Mouse (Mus musculus) kidney, postnatal 0 days (tissue): Measurements from ENCODE around the gene Sec22b. TPM values are rescaled to one million over a fixed set of nuclear protein-coding genes. Genes with fewer than 3 reads are reported as not detected.

ENCODE experiments used
- ATAC-seq: fragments of 200-750 bp; cut with Nextera tagmentation; replicated peaks from 2 replicates; pipeline ENCODE4 v1.8.0; 2017; ENCODE audit warnings: low read depth, moderate number of reproducible peaks, moderate TSS enrichment, moderate library complexity; ENCODE audit not compliant: low FRiP score
- DNase-seq: peaks from one replicate; pipeline ENCODE4 v3.0.0-alpha.2; 2016; ENCODE audit warnings: low spot score
- H3K27ac ChIP-seq: fragments of 300-500 bp; sonication (generic); 2 replicates; pipeline ENCODE4 v1.5.1; 2014; ENCODE audit warnings: mild to moderate bottlenecking
- H3K27me3 ChIP-seq: fragments of 300-500 bp; sonication (generic); 2 replicates; pipeline ENCODE4 v1.6.1; 2014; ENCODE audit warnings: low read length, mixed read lengths; ENCODE audit not compliant: insufficient read depth
- H3K36me3 ChIP-seq: fragments of 300-500 bp; sonication (generic); 2 replicates; pipeline ENCODE4 v1.6.1; 2014; ENCODE audit warnings: low read length, mixed read lengths; ENCODE audit not compliant: insufficient read depth
- H3K4me1 ChIP-seq: fragments of 300-500 bp; sonication (generic); replicated peaks from 2 replicates; pipeline ENCODE4 v1.6.1; 2014; ENCODE audit warnings: antibody characterized with exemption, low read length, mixed read lengths; ENCODE audit not compliant: insufficient read depth
- H3K4me2 ChIP-seq: fragments of 300-500 bp; sonication (generic); 2 replicates; pipeline ENCODE4 v1.6.1; 2014; ENCODE audit warnings: mild to moderate bottlenecking, low read length, moderate library complexity, mixed read lengths
- H3K4me3 ChIP-seq: fragments of 300-500 bp; sonication (generic); replicated peaks from 2 replicates; pipeline ENCODE4 v1.5.1; 2014; ENCODE audit warnings: low read depth, low read length
- H3K9ac ChIP-seq: fragments of 300-500 bp; sonication (generic); 2 replicates; pipeline ENCODE4 v1.6.1; 2014; ENCODE audit warnings: low read depth, low read length
- H3K9me3 ChIP-seq: fragments of 300-500 bp; sonication (generic); replicated peaks from 2 replicates; pipeline ENCODE4 v1.6.1; 2016; ENCODE audit warnings: low read length, inconsistent platforms, mixed read lengths
- CTCF ChIP-seq: IDR thresholded peaks from 2 replicates; pipeline ENCODE4 v1.5.1; 2016; ENCODE audit warnings: antibody characterized with exemption, low read depth, mild to moderate bottlenecking, moderate library complexity
- WGBS: fragments of 180-500 bp; shearing (Covaris S2); extraction: QIAGEN DNeasy Blood & Tissue Kit; methylation state at CpG from one replicate; pipeline ENCODE4 v1.1.7; 2014; 5-methylcytosine and 5-hydroxymethylcytosine counted together
- polyA plus RNA-seq: library from polyadenylated mRNA; unstranded; fragments of >200 nt; fragmentation: Nextera tagmentation; extraction: Ambion mirVana; gene quantifications from 2 replicates; pipeline ENCODE4 v1.2.1, GENCODE M21; 2015

Sec22b gene
- polyA plus RNA-seq, 1 experiment from 2014 or later = 97.7 TPM

DNA sequence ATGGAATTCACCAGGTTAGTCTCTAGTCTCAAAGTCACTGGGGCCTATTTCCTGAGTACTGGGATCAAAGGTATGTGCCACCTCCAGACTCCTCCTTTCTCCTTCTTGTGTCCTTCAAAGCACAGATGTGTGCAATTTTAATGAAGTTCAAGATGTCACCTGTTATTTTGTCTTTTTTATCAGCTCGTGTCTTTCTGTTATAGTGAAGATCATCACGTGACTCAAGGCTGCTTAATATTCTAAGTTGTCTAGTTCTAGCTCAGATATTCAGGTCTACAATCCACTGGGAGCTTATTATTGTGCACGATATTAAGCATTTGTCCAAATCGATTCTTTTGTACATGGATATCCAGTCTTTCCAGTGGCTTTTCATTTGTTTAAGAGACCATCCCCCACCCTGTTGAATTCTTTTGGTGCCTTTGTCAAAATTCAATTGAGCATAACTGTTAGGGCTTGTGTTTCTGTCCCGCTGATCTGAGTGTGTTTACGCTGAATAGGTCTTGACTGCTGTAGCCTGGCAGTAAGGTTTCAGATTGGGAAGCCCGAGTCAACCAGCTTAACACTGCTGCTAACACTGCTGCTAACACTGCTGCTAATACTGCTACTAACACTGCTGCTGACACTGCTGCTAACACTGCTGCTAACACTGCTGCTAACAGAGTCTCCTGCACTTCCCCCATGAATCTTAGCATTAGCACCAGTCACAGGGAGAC, 38.0 kb downstream of the Sec22b start:
- TF ChIP-seq CTCF = no peak
- no peak for DNase-seq
- H3K4me2 ChIP-seq = no peak overlapping the region

DNA sequence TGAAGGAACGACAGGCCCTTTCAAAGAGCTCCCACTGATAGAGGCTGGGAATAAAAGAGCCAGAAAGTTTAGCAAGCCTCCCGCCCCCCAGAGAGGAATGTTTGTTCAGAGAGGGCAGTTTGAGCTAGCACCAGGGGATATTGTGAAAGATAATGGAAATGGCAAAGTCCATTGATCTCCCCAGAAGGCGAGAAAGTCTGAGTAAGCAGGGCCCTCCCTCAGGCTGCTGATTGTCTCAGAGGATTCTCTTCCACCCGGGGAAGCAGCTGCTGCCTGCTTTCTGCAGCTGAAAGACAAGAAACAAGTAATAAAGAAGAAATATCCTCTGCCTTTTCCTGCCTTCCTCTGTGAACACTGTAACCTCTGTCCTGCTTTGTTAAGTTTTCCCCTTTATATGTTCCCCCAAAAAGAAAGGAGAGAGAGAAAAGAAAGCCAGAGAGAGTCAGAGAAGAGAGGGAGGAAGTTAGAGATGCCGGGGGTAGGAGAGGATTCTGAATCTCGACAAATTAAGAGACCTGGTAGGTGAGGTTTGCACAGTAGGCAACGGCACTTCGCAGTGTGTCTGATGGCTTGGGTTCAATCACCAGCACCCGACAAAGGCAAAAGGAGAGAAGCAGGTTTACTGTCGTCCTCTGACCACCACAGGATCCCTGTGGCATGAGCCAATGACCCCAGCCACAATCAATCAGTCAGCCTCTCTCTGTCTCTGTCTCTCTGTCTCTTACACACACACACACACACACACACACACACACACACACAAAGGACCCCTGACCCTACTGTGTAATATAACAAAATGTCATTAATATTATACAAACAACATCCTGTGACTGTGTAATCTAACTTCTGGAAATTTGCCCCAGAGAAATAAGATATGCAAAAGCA, 38.9 kb downstream of the Sec22b start:
- Histone ChIP-seq H3K36me3 (no peaks in the 10 kb centered on the region), H3K9ac (no peak overlapping the region), H3K4me2 (no peak overlapping the region), H3K27me3 (no peaks in the 10 kb centered on the region), H3K27ac (peak overlapping the region; percentile 37; the same call in 1 of the 2 replicates), H3K4me3 (no peak overlapping the region), H3K9me3 (no peaks in the 10 kb centered on the region), H3K4me1 (peaks cover 27% of the 10 kb centered on the region)
- DNase-seq (peak; percentile 70), ATAC-seq (no peak)
- TF ChIP-seq CTCF = no peak
- 19% methylated on average over 10 of the region's 10 CpGs for whole genome bisulfite sequencing

More for the DNA sequence above, 38.0 kb downstream of the Sec22b start:
- Histone ChIP-seq H3K27ac (peak overlapping the region; percentile 37; the same call in 1 of the 2 replicates), H3K9ac (no peak overlapping the region), H3K4me3 (no peak overlapping the region), H3K27me3 (no peaks in the 10 kb centered on the region), H3K9me3 (no peaks in the 10 kb centered on the region), H3K36me3 (no peaks in the 10 kb centered on the region), H3K4me1 (peaks cover 27% of the 10 kb centered on the region)
- WGBS = 44% methylated on average over 7 of the region's 7 CpGs
- ATAC-seq = no peak

DNA sequence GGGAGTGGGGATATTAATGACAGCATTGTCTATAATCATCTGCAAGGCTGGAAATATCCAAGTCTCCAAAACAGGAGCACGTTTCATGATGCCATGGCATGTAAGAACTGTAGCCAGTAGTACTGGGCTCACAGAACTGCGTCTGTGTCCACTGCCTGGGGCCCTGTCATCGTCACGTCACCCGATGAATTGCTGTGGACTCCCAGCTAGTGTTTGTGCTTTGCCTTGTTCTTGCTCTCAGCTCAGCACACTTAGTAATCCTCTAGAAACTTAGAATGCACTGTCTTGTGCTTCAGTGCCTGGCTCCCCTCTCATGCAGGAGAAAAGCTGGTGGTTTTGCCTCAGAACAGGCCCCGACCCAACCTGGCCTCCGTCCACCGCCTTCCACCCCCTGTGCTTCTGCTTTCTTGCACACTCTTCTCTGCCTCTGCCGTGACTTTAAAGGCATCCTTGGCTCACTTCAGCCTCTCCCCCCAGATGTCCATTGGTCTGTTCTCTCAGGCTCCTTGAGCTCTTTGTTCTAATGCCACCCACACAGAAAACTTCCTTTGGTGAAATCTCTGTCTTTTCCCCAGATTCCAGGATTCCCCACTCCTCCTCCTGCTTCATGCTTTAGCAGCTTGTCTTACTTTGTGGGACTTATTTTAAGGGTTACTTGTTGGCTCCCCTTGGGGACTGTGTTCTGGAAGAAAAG, 39.7 kb downstream of the Sec22b start:
- H3K27ac ChIP-seq = peak overlapping the region; percentile 5
- H3K36me3 ChIP-seq = no peaks in the 10 kb centered on the region
- no peaks in the 10 kb centered on the region for H3K27me3 ChIP-seq
- ATAC-seq = no peak
- TF ChIP-seq CTCF = no peak
- peaks cover 27% of the 10 kb centered on the region for H3K4me1 ChIP-seq
- no peak overlapping the region for H3K4me2 ChIP-seq
- DNase-seq = no peak
- H3K9ac ChIP-seq = no peak overlapping the region
- no peak overlapping the region for H3K4me3 ChIP-seq
- no peaks in the 10 kb centered on the region for H3K9me3 ChIP-seq
- WGBS = 43% methylated on average over 9 of the region's 9 CpGs

DNA sequence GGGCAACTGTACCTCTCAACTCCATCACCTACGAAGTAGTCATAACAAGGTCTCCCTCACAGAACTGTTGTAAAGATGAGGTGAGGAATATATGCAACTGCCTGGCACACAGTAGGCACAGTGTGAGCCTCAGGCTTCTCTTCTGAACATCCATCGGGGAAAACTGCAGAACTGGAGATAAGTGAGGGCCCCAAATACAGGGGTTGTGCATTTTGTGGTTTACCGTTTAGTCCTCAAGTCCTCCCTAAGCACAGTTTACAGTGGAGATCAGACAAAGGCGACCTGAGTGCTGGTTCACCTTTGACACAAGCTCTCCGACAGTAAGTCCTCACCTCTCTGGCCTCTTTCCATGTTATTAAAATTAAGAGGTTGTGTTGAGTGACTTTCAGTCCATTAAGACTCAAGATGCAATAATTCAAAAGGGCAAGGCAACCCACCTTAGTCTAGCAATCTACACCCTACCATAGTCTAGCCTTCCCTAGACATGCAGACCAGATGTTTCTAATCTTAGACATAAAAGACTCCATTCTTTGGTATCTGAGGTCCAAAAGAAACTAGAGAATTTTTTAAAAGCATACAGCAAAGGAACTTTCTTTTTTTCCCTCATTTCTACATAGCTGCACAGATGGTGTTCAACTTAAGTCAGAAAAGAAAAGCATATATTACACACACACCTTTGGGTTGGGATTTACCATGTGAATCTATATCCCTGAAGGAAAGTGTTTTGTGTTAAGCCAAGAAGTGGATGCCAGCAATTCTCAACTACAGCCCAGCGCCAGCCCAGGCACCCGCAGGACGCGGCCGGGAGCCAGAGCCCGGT, 40.7 kb downstream of the Sec22b start:
- no peaks in the 10 kb centered on the region for H3K36me3 ChIP-seq
- peak overlapping the region; percentile 43 for H3K4me2 ChIP-seq
- 35% methylated on average over 11 of the region's 11 CpGs for WGBS
- H3K27me3 ChIP-seq = no peaks in the 10 kb centered on the region
- DNase-seq (no peak), ATAC-seq (no peak)
- H3K4me3 ChIP-seq = no peak overlapping the region
- H3K9me3 ChIP-seq = no peaks in the 10 kb centered on the region
- peaks cover 27% of the 10 kb centered on the region for H3K4me1 ChIP-seq
- TF ChIP-seq CTCF = no peak
- peak overlapping the region; percentile 25; the same call in 1 of the 2 replicates for H3K9ac ChIP-seq
- H3K27ac ChIP-seq = peak overlapping the region; percentile 65

DNA sequence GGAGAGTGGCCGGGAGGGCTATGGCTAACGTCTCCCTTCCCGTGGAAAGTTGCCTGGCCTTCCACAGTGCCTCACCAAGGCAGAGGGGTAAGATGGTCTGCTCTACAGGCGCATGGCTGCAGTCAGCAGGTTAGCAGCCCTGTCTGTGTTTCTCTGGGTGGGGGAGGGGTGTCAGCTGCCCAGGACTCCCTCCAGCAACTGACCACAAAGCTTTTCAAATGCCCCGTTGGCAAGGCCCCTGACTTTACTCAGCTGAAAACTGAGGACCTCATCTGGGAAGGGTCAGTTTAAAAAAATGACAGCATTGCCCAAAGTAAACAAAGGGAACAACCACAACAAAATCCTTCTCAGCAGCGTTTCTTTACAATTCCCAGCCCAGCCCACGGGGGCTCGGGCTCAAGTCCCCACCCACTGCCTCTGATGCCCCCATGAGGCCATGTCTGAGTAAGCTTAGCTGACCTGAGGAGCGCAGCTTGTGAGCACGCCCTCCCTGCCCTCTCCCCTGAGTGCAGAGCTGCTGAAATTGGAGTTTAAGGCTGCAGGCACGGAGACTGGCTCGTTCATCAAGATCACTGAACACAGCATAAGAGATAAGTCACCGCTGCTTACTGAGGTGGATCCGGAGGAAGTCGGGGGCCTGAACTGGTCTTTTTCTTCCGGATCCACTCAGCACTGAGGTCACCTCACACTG, 41.4 kb downstream of the Sec22b start:
- WGBS = 6% methylated on average over 16 of the region's 16 CpGs
- Histone ChIP-seq H3K4me1 (peaks cover 27% of the 10 kb centered on the region), H3K9ac (peak overlapping the region; percentile 25; the same call in 1 of the 2 replicates)

More for the DNA sequence above, 41.4 kb downstream of the Sec22b start:
- DNase-seq = peak; percentile 75
- peak overlapping the region; percentile 65 for H3K27ac ChIP-seq
- H3K4me2 ChIP-seq = peak overlapping the region; percentile 43
- no peaks in the 10 kb centered on the region for H3K36me3 ChIP-seq
- 0 out of 2 replicates have a peak overlapping the region, but pooled peaks have one; percentile 4 for H3K4me3 ChIP-seq
- TF ChIP-seq CTCF = peak; percentile 47; the same call in 1 of the 2 replicates
- no peaks in the 10 kb centered on the region for H3K9me3 ChIP-seq
- ATAC-seq = peak; percentile 65
- no peaks in the 10 kb centered on the region for H3K27me3 ChIP-seq
